Mouse (Mus musculus) telencephalon, adult 2 months (tissue): ENCODE results near the gene Ahnak.
"Not testable (repeated sequence)": the region's sequence is repeated elsewhere in the genome, so short reads cannot be mapped to it uniquely, and the experiment has no call there.

Source experiments
- DNase-seq: peaks from one replicate; pipeline ENCODE4 v3.0.0-alpha.2; 2011; ENCODE audit warnings: low read depth, low spot score

Ahnak gene

GRCm38 (mm10) chr19:8994813-8995607, 5.9 kb downstream of the Ahnak start:
- DNase-seq, result no peak

- DNase-seq, result no peak
Observed at GRCm38 (mm10) chr19:8996601-8997000, 7.5 kb downstream of the Ahnak start.

GRCm38 (mm10) chr19:8997546-8997945, 8.5 kb downstream of the Ahnak start:
- DNase-seq, result peak; percentile 70

- no peak for DNase-seq
Observed at GRCm38 (mm10) chr19:8998546-8998945, 9.5 kb downstream of the Ahnak start.

- no peak for DNase-seq
Observed at GRCm38 (mm10) chr19:8999223-8999622, 10.1 kb downstream of the Ahnak start.

GRCm38 (mm10) chr19:9006915-9007314, 17.8 kb downstream of the Ahnak start:
- not testable (repeated sequence) for DNase-seq

GRCm38 (mm10) chr19:9019298-9019697, 30.2 kb downstream of the Ahnak start:
- no peak for DNase-seq

GRCm38 (mm10) chr19:9023021-9023778, 34.1 kb downstream of the Ahnak start:
- no peak for DNase-seq

GRCm38 (mm10) chr19:9025562-9026257, 36.6 kb downstream of the Ahnak start:
- no peak for DNase-seq

GRCm38 (mm10) chr19:9026634-9027033, 37.5 kb downstream of the Ahnak start:
- DNase-seq, result no peak

- DNase-seq, result no peak
Observed at GRCm38 (mm10) chr19:9027795-9028194, 38.7 kb downstream of the Ahnak start.

- no peak for DNase-seq
Observed at GRCm38 (mm10) chr19:9028375-9028774, 39.3 kb downstream of the Ahnak start.

GRCm38 (mm10) chr19:9029640-9030262, 40.7 kb downstream of the Ahnak start:
- no peak for DNase-seq

- no peak for DNase-seq
Observed at GRCm38 (mm10) chr19:9032502-9033129, 43.5 kb downstream of the Ahnak start.

- DNase-seq, result no peak
Observed at GRCm38 (mm10) chr19:9033412-9034340, 44.6 kb downstream of the Ahnak start.

GRCm38 (mm10) chr19:9034480-9034879, 45.4 kb downstream of the Ahnak start:
- DNase-seq, result no peak

GRCm38 (mm10) chr19:9035101-9035500, 46.0 kb downstream of the Ahnak start:
- DNase-seq, result no peak

GRCm38 (mm10) chr19:9038136-9038535, 49.1 kb downstream of the Ahnak start:
- DNase-seq, result no peak

- DNase-seq, result no peak
Observed at GRCm38 (mm10) chr19:9039266-9039665, 50.2 kb downstream of the Ahnak start.

GRCm38 (mm10) chr19:9039928-9040327, 50.8 kb downstream of the Ahnak start:
- DNase-seq, result no peak
